Mouse (Mus musculus) bone marrow macrophage, adult 2 months (primary cell): ENCODE data around the gene Lrpprc. TPM values are rescaled to one million over a fixed set of nuclear protein-coding genes. Genes with fewer than 3 reads are reported as not detected.

Experiments
- H3K27ac ChIP-seq: 2 replicates; pipeline ENCODE4 v1.5.1; 2012; ENCODE audit warnings: low read depth, low read length; ENCODE audit not compliant: insufficient read depth
- H3K4me1 ChIP-seq: 2 replicates; pipeline ENCODE4 v1.6.1; 2012; ENCODE audit warnings: low read length; ENCODE audit not compliant: control insufficient read depth, insufficient read depth
- H3K4me3 ChIP-seq: 2 replicates; pipeline ENCODE4 v1.5.1; 2012; ENCODE audit warnings: mild to moderate bottlenecking, low read length, moderate library complexity; ENCODE audit not compliant: insufficient read depth
- CTCF ChIP-seq: IDR thresholded peaks from 2 replicates; pipeline ENCODE4 v1.5.1; 2012; ENCODE audit warnings: low read depth, mild to moderate bottlenecking, low read length, moderate library complexity
- POLR2A ChIP-seq: IDR thresholded peaks from 2 replicates; pipeline ENCODE4 v1.6.1; 2012; ENCODE audit warnings: mild to moderate bottlenecking, low read depth, low read length, borderline replicate concordance
- polyA plus RNA-seq: library from polyadenylated mRNA; stranded (reverse); fragments of >200 nt; gene quantifications from 2 replicates; pipeline ENCODE4 v1.2.4, GENCODE M21; 2012; ENCODE audit not compliant: missing spikeins, insufficient read depth, insufficient read length

Lrpprc gene
- polyA plus RNA-seq, 1 experiment: 20.9 TPM

GRCm38 (mm10) chr17:84747212-84747611 is 43.4 kb downstream of the Lrpprc start:
- no peaks in the 10 kb centered on the region for H3K4me1 ChIP-seq
- H3K27ac ChIP-seq: no peak overlapping the region
- no peak overlapping the region for H3K4me3 ChIP-seq
- TF ChIP-seq POLR2A (no peak), CTCF (no peak)

- Histone ChIP-seq H3K27ac (no peak overlapping the region), H3K4me1 (no peaks in the 10 kb centered on the region), H3K4me3 (no peak overlapping the region)
- TF ChIP-seq CTCF (no peak), POLR2A (no peak)
Observed at GRCm38 (mm10) chr17:84745001-84745400, 45.6 kb downstream of the Lrpprc start.

GRCm38 (mm10) chr17:84744256-84744655 is 46.3 kb downstream of the Lrpprc start:
- no peaks in the 10 kb centered on the region for H3K4me1 ChIP-seq
- no peak overlapping the region for H3K4me3 ChIP-seq
- no peak overlapping the region for H3K27ac ChIP-seq
- no peak for TF ChIP-seq CTCF
- TF ChIP-seq POLR2A: no peak

GRCm38 (mm10) chr17:84738073-84738797 is 52.4 kb downstream of the Lrpprc start:
- Histone ChIP-seq H3K27ac (no peak overlapping the region), H3K4me1 (no peaks in the 10 kb centered on the region), H3K4me3 (no peak overlapping the region)
- no peak for TF ChIP-seq POLR2A
- TF ChIP-seq CTCF: no peak

GRCm38 (mm10) chr17:84736719-84737118 is 53.9 kb downstream of the Lrpprc start:
- TF ChIP-seq POLR2A (no peak), CTCF (no peak)
- H3K27ac ChIP-seq: no peak overlapping the region
- H3K4me1 ChIP-seq: no peaks in the 10 kb centered on the region
- H3K4me3 ChIP-seq: no peak overlapping the region

GRCm38 (mm10) chr17:84732612-84733011 is 58.0 kb downstream of the Lrpprc start:
- no peak for TF ChIP-seq CTCF
- TF ChIP-seq POLR2A: no peak

GRCm38 (mm10) chr17:84731361-84731760 is 59.2 kb downstream of the Lrpprc start:
- Histone ChIP-seq H3K4me3 (no peak overlapping the region), H3K4me1 (no peaks in the 10 kb centered on the region), H3K27ac (no peak overlapping the region)
- TF ChIP-seq POLR2A: no peak
- TF ChIP-seq CTCF: no peak

More at GRCm38 (mm10) chr17:84732612-84733011, 58.0 kb downstream of the Lrpprc start:
- H3K4me3 ChIP-seq: no peak overlapping the region
- H3K4me1 ChIP-seq: no peaks in the 10 kb centered on the region
- H3K27ac ChIP-seq: no peak overlapping the region

GRCm38 (mm10) chr17:84729140-84729539 is 61.4 kb downstream of the Lrpprc start:
- Histone ChIP-seq H3K27ac (no peak overlapping the region), H3K4me1 (no peaks in the 10 kb centered on the region), H3K4me3 (no peak overlapping the region)
- TF ChIP-seq POLR2A (no peak), CTCF (no peak)

- H3K27ac ChIP-seq: no peak overlapping the region
- no peak overlapping the region for H3K4me3 ChIP-seq
- H3K4me1 ChIP-seq: no peaks in the 10 kb centered on the region
- no peak for TF ChIP-seq CTCF
- TF ChIP-seq POLR2A: no peak
Observed at GRCm38 (mm10) chr17:84728201-84728911, 62.2 kb downstream of the Lrpprc start.

- no peak overlapping the region for H3K27ac ChIP-seq
- TF ChIP-seq CTCF (no peak), POLR2A (no peak)
- no peak overlapping the region for H3K4me3 ChIP-seq
- no peaks in the 10 kb centered on the region; the same call in 1 of the 2 replicates for H3K4me1 ChIP-seq
Observed at GRCm38 (mm10) chr17:84725163-84725562, 65.4 kb downstream of the Lrpprc start.

- TF ChIP-seq CTCF: no peak
- no peak for TF ChIP-seq POLR2A
- Histone ChIP-seq H3K27ac (no peak overlapping the region), H3K4me1 (peaks cover 6% of the 10 kb centered on the region), H3K4me3 (no peak overlapping the region)
Observed at GRCm38 (mm10) chr17:84724028-84724427, 66.6 kb downstream of the Lrpprc start.
